Mouse (Mus musculus): ENCODE measurements at regions not wholly inside any gene's neighbourhood (a gene's known extent, or its start where the extent isn't known, plus 50 kb on each side); places are given as distances from the start of the nearest gene placed in this dataset.

GRCm38 (mm10) chr2:178685211-178685610, 254.9 kb downstream of the Cdh26 start:
- no peak overlapping the region for H3K27ac ChIP-seq (ENCODE audit: low read length)
- H3K9me3 ChIP-seq (replicated peaks; ENCODE audit: control insufficient read depth, low read length): no peaks in the 10 kb centered on the region
- no peak for ATAC-seq (ENCODE audit: insufficient read depth, low FRiP score)
- H3K9ac ChIP-seq (ENCODE audit: low read length): no peak overlapping the region
- no peak overlapping the region for H3K4me3 ChIP-seq (replicated peaks; ENCODE audit: low read length)
- H3K27me3 ChIP-seq (ENCODE audit: control insufficient read depth, insufficient read depth, low read length): no peaks in the 10 kb centered on the region
- no peak overlapping the region for H3K4me2 ChIP-seq (ENCODE audit: low read depth, low read length)
- 89% methylated on average over 5 of the region's 5 CpGs for WGBS
- no peaks in the 10 kb centered on the region for H3K4me1 ChIP-seq (ENCODE audit: control insufficient read depth, insufficient read depth, low read length)
- H3K36me3 ChIP-seq (ENCODE audit: control insufficient read depth, insufficient read depth, low read length): no peaks in the 10 kb centered on the region

GRCm38 (mm10) chr2:178686167-178686601, 255.9 kb downstream of the Cdh26 start:
- H3K27ac ChIP-seq (ENCODE audit: low read length): no peak overlapping the region
- H3K36me3 ChIP-seq (ENCODE audit: control insufficient read depth, insufficient read depth, low read length): no peaks in the 10 kb centered on the region
- H3K4me2 ChIP-seq (ENCODE audit: low read depth, low read length): no peak overlapping the region
- no peaks in the 10 kb centered on the region for H3K9me3 ChIP-seq (replicated peaks; ENCODE audit: control insufficient read depth, low read length)
- no peak overlapping the region for H3K4me3 ChIP-seq (replicated peaks; ENCODE audit: low read length)
- WGBS: 66% methylated on average over 7 of the region's 7 CpGs
- no peaks in the 10 kb centered on the region for H3K27me3 ChIP-seq (ENCODE audit: control insufficient read depth, insufficient read depth, low read length)
- 0 out of 2 replicates have a peak, but pooled peaks cover 3% of the 10 kb centered on the region for H3K4me1 ChIP-seq (ENCODE audit: control insufficient read depth, insufficient read depth, low read length)
- H3K9ac ChIP-seq (ENCODE audit: low read length): no peak overlapping the region
- ATAC-seq (ENCODE audit: insufficient read depth, low FRiP score): no peak

DNA sequence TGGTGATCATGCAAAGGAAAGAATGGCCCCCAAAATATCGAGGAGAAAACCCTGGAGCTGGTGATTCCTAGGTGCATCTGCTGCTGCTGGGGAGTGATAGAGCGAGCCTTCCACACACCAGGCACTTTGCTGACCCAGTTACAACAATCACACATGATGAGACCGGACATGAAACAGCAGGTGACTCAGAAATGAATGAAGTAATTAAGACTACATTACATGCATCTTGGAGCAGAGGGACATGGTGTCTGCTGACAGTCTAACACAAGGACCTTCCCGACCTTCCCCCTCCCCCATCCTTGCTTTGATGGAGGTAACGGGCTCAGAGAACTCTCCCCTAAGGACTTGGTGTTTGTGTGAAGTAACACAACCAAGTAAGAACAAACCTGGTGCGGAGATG, 258.3 kb downstream of the Cdh26 start:
- H3K4me1 ChIP-seq (ENCODE audit: control insufficient read depth, insufficient read depth, low read length): peaks cover 9% of the 10 kb centered on the region; the same call in 1 of the 2 replicates
- no peak overlapping the region for H3K27ac ChIP-seq (ENCODE audit: low read length)
- no peaks in the 10 kb centered on the region for H3K36me3 ChIP-seq (ENCODE audit: control insufficient read depth, insufficient read depth, low read length)
- no peaks in the 10 kb centered on the region for H3K27me3 ChIP-seq (ENCODE audit: control insufficient read depth, insufficient read depth, low read length)
- no peak overlapping the region for H3K4me2 ChIP-seq (ENCODE audit: low read depth, low read length)
- H3K4me3 ChIP-seq (replicated peaks; ENCODE audit: low read length): no peak overlapping the region
- H3K9me3 ChIP-seq (replicated peaks; ENCODE audit: control insufficient read depth, low read length): no peaks in the 10 kb centered on the region
- WGBS: 77% methylated on average over 6 of the region's 6 CpGs
- ATAC-seq (ENCODE audit: insufficient read depth, low FRiP score): no peak
- no peak overlapping the region for H3K9ac ChIP-seq (ENCODE audit: low read length)

GRCm38 (mm10) chr2:178691190-178691864, 261.0 kb downstream of the Cdh26 start:
- Histone ChIP-seq H3K27ac (ENCODE audit: low read length) (0 out of 2 replicates have a peak overlapping the region, but pooled peaks have one; percentile 22), H3K4me1 (ENCODE audit: control insufficient read depth, insufficient read depth, low read length) (peaks cover 9% of the 10 kb centered on the region; the same call in 1 of the 2 replicates), H3K27me3 (ENCODE audit: control insufficient read depth, insufficient read depth, low read length) (no peaks in the 10 kb centered on the region), H3K36me3 (ENCODE audit: control insufficient read depth, insufficient read depth, low read length) (no peaks in the 10 kb centered on the region), H3K9ac (ENCODE audit: low read length) (no peak overlapping the region), H3K9me3 (replicated peaks; ENCODE audit: control insufficient read depth, low read length) (no peaks in the 10 kb centered on the region), H3K4me2 (ENCODE audit: low read depth, low read length) (no peak overlapping the region), H3K4me3 (replicated peaks; ENCODE audit: low read length) (no peak overlapping the region)
- WGBS: 38% methylated on average over 13 of the region's 13 CpGs
- ATAC-seq (ENCODE audit: insufficient read depth, low FRiP score): peak; percentile 84; the same call in 1 of the 2 replicates

- no peak overlapping the region for H3K4me3 ChIP-seq (replicated peaks; ENCODE audit: low read length)
- no peaks in the 10 kb centered on the region for H3K27me3 ChIP-seq (ENCODE audit: control insufficient read depth, insufficient read depth, low read length)
- H3K36me3 ChIP-seq (ENCODE audit: control insufficient read depth, insufficient read depth, low read length): no peaks in the 10 kb centered on the region
- H3K4me1 ChIP-seq (ENCODE audit: control insufficient read depth, insufficient read depth, low read length): peaks cover 9% of the 10 kb centered on the region; the same call in 1 of the 2 replicates
- no peak overlapping the region for H3K4me2 ChIP-seq (ENCODE audit: low read depth, low read length)
- peak; percentile 26; the same call in 1 of the 2 replicates for ATAC-seq (ENCODE audit: insufficient read depth, low FRiP score)
- no peak overlapping the region for H3K9ac ChIP-seq (ENCODE audit: low read length)
- H3K27ac ChIP-seq (ENCODE audit: low read length): no peak overlapping the region
- no peaks in the 10 kb centered on the region for H3K9me3 ChIP-seq (replicated peaks; ENCODE audit: control insufficient read depth, low read length)
- 68% methylated on average over 4 of the region's 4 CpGs for WGBS
These were observed 261.5 kb downstream of the Cdh26 start for GRCm38 (mm10) chr2:178691865-178692228.

GRCm38 (mm10) chr2:178692231-178692630, 261.9 kb downstream of the Cdh26 start:
- Histone ChIP-seq H3K27ac (ENCODE audit: low read length) (no peak overlapping the region), H3K27me3 (ENCODE audit: control insufficient read depth, insufficient read depth, low read length) (no peaks in the 10 kb centered on the region), H3K4me3 (replicated peaks; ENCODE audit: low read length) (no peak overlapping the region), H3K4me1 (ENCODE audit: control insufficient read depth, insufficient read depth, low read length) (peaks cover 9% of the 10 kb centered on the region; the same call in 1 of the 2 replicates), H3K36me3 (ENCODE audit: control insufficient read depth, insufficient read depth, low read length) (no peaks in the 10 kb centered on the region), H3K4me2 (ENCODE audit: low read depth, low read length) (no peak overlapping the region), H3K9ac (ENCODE audit: low read length) (no peak overlapping the region), H3K9me3 (replicated peaks; ENCODE audit: control insufficient read depth, low read length) (no peaks in the 10 kb centered on the region)
- no peak for ATAC-seq (ENCODE audit: insufficient read depth, low FRiP score)
- 75% methylated on average over 3 of the region's 3 CpGs for WGBS

DNA sequence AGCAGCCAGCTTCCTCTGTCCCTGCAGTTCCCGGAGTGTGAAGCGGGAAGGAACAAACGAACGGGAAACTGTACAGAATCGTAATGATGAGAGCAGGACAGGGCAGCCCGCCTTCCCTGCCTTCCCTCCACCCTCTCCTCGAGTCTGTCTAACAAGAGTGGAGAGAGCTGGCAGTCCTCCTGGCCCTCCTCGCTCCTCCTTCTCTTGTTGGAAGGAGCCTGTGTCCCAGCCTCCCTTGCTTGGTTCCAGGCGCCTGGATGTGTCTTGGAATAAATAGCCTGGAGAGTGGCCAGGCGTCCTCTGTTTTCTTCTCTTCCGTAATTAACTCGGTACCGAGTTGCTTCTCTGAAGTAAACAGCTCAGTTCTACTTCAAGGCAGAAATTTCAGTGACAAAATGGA, 268.3 kb downstream of the Cdh26 start:
- H3K27me3 ChIP-seq (ENCODE audit: control insufficient read depth, insufficient read depth, low read length): no peaks in the 10 kb centered on the region
- no peak overlapping the region for H3K9ac ChIP-seq (ENCODE audit: low read length)
- no peaks in the 10 kb centered on the region for H3K9me3 ChIP-seq (replicated peaks; ENCODE audit: control insufficient read depth, low read length)
- no peaks in the 10 kb centered on the region for H3K36me3 ChIP-seq (ENCODE audit: control insufficient read depth, insufficient read depth, low read length)
- H3K27ac ChIP-seq (ENCODE audit: low read length): no peak overlapping the region
- no peak overlapping the region for H3K4me2 ChIP-seq (ENCODE audit: low read depth, low read length)
- peaks cover 5% of the 10 kb centered on the region; the same call in 1 of the 2 replicates for H3K4me1 ChIP-seq (ENCODE audit: control insufficient read depth, insufficient read depth, low read length)
- 50% methylated on average over 13 of the region's 13 CpGs for WGBS
- ATAC-seq (ENCODE audit: insufficient read depth, low FRiP score): no peak
- H3K4me3 ChIP-seq (replicated peaks; ENCODE audit: low read length): no peak overlapping the region

DNA sequence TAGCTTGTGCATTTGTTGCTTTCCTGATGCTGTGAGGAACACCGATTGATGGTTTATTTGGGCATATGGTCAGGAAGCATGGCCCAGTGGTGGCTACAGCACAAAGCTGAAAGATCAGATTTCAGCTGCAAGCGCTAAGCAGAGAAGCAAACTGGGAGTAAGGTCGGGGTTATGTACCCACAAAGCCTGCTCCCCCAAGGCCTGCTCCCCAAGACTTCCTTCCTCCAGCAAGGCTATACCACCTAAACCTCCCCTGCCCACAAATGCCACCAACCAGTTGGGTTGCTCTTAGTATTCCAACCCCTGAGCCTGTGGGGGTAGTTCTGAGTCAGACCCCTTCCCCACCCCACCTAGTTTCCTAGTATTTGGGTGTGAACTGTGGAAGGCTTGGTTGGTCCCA, 270.5 kb downstream of the Cdh26 start:
- no peaks in the 10 kb centered on the region for H3K27me3 ChIP-seq (ENCODE audit: control insufficient read depth, insufficient read depth, low read length)
- H3K4me3 ChIP-seq (replicated peaks; ENCODE audit: low read length): no peak overlapping the region
- no peak for ATAC-seq (ENCODE audit: insufficient read depth, low FRiP score)

GRCm38 (mm10) chr2:178704510-178704909, 274.2 kb downstream of the Cdh26 start:
- Histone ChIP-seq H3K9me3 (replicated peaks; ENCODE audit: control insufficient read depth, low read length) (no peaks in the 10 kb centered on the region), H3K9ac (ENCODE audit: low read length) (no peak overlapping the region), H3K4me2 (ENCODE audit: low read depth, low read length) (no peak overlapping the region), H3K27ac (ENCODE audit: low read length) (no peak overlapping the region), H3K27me3 (ENCODE audit: control insufficient read depth, insufficient read depth, low read length) (no peaks in the 10 kb centered on the region), H3K4me1 (ENCODE audit: control insufficient read depth, insufficient read depth, low read length) (peaks cover 7% of the 10 kb centered on the region; the same call in 1 of the 2 replicates), H3K4me3 (replicated peaks; ENCODE audit: low read length) (no peak overlapping the region), H3K36me3 (ENCODE audit: control insufficient read depth, insufficient read depth, low read length) (no peaks in the 10 kb centered on the region)
- 82% methylated on average over 3 of the region's 3 CpGs for WGBS
- ATAC-seq (ENCODE audit: insufficient read depth, low FRiP score): no peak

More for the DNA sequence above, 270.5 kb downstream of the Cdh26 start:
- H3K36me3 ChIP-seq (ENCODE audit: control insufficient read depth, insufficient read depth, low read length): no peaks in the 10 kb centered on the region
- H3K9ac ChIP-seq (ENCODE audit: low read length): no peak overlapping the region
- no peak overlapping the region for H3K27ac ChIP-seq (ENCODE audit: low read length)
- H3K9me3 ChIP-seq (replicated peaks; ENCODE audit: control insufficient read depth, low read length): no peaks in the 10 kb centered on the region
- H3K4me1 ChIP-seq (ENCODE audit: control insufficient read depth, insufficient read depth, low read length): peaks cover 5% of the 10 kb centered on the region; the same call in 1 of the 2 replicates
- H3K4me2 ChIP-seq (ENCODE audit: low read depth, low read length): no peak overlapping the region
- WGBS: 49% methylated on average over 3 of the region's 3 CpGs

All from stomach, embryonic 16.5 days (tissue).